Mouse (Mus musculus) liver, embryonic 18 days (tissue): ENCODE measurements around the gene Plekhf1. TPM values are rescaled to one million over a fixed set of nuclear protein-coding genes. Genes with fewer than 3 reads are reported as not detected.

ENCODE experiments used
- polyA plus RNA-seq: library from polyadenylated mRNA; depleted of rRNA; stranded (reverse); fragments of >200 nt; gene quantifications from 2 replicates; pipeline ENCODE4 v1.2.3, GENCODE M21; 2012; rRNA removed

Gene Plekhf1
- 0.45 and 0.50 TPM in 2 replicates for polyA plus RNA-seq

GRCm38 (mm10) chr7:38227900-38228298 lies at the start of gene Plekhf1:
TSS of gene Plekhf1 (minus strand) at chr7:38228016.

GRCm38 (mm10) chr7:38270703-38271510 lies 43.1 kb upstream of the Plekhf1 start, which contains the start of gene Pop4:
TSS of gene Pop4 (minus strand) at chr7:38271423.

GRCm38 (mm10) chr7:38182962-38183687 lies 44.7 kb downstream of the Plekhf1 start, which contains the start of gene 1600014C10Rik:
TSS of gene 1600014C10Rik (plus strand) at chr7:38183217.

Other genes with a start within 250 kb of the Plekhf1 start
- 7.1 and 8.6 TPM in 2 replicates for gene Uri1, start 204.5 kb downstream of the Plekhf1 start, polyA plus RNA-seq
- 20.8 and 24.0 TPM in 2 replicates for gene Ccne1, start 120.5 kb downstream of the Plekhf1 start, polyA plus RNA-seq
- gene 1600014C10Rik, start 44.8 kb downstream of the Plekhf1 start, polyA plus RNA-seq: 42.9 and 50.0 TPM in 2 replicates
- 8.5 and 8.9 TPM in 2 replicates for gene Pop4, start 43.4 kb upstream of the Plekhf1 start, polyA plus RNA-seq